Mouse (Mus musculus) induced T-regulatory cell, adult 2 months (primary cell): ENCODE measurements around the gene Gbp3.

Source experiments
- DNase-seq: peaks from one replicate; pipeline ENCODE4 v3.0.0-alpha.2; 2012; ENCODE audit warnings: low read depth

Gene Gbp3

GRCm38 (mm10) chr3:142588888-142589287 is 29.1 kb downstream of the Gbp3 start:
- no peak for DNase-seq

DNA sequence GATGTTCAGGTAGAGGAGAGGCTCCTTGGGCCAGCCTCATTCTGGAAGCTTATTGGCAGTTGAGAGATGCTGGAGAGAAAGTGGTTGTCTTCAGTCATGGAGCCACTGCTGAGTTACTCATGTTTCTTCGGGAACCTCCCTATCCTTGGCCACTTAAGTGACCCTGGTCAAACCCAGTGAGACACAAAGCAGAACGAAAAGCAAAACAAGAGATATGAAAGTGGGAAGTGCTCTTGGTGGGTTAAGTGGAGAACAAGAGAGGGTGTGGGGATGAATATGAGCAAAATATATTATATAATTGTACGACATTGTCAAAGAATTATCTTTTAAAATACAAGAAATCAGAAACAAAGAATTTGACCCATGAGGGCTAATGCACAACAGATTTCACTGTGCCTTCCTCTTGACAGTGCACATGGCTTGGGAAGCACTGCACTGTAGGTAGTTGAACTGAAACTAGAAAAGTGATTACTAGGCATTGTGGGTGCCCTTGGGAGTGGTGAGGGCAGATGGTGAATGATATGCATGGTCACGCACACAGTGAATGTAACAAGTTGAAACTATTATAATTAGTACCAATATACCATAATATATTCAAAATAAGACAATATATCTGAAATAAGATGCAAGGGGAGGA is 30.7 kb downstream of the Gbp3 start:
- DNase-seq, result peak; percentile 68

DNA sequence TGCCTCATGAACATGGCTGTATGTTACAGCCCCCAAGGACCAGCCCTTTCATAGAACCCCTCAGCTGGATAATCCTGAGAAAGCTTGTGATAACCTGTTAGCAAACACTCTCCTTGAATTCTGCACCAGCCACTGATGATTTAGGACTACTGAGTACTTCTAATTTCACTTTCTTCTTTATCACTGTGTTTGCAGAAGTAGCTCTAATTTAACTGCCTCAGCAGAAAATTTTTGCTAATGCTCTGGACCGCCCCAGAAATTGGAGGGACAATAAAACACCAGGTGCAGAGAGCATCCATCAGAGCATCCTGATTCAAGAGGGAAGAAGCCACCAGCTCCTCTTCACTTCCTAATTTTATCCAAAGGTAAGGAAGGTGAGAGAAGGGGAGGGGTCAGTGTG is 34.7 kb downstream of the Gbp3 start, which contains the start of gene Gbp2b:
Gbp2b (plus strand) TSS at position 301 of the 400 bp plus-strand sequence.
- no peak for DNase-seq

DNA sequence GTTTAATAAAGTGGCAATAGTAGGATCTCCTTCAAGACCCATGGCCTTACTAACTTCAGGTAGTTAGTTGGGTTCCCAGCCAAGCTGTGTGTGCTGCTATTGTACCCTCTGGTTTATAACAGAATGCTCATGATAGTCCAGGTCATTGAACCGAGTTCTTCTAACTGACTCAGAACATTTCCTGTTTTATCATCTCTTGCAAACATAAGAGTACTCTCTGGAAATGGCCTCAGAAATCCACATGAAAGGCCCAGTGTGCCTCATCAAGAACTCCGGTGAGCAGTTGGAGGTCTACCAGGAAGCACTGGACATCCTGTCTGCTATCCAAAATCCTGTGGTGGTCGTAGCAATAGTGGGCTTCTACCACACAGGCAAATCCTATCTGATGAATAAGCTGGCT is 38.1 kb downstream of the Gbp3 start:
- no peak for DNase-seq

- DNase-seq, result no peak
These were observed 41.8 kb downstream of the Gbp3 start for GRCm38 (mm10) chr3:142601675-142602074.

GRCm38 (mm10) chr3:142618658-142619057 is 58.8 kb downstream of the Gbp3 start:
- peak; percentile 72 for DNase-seq

DNA sequence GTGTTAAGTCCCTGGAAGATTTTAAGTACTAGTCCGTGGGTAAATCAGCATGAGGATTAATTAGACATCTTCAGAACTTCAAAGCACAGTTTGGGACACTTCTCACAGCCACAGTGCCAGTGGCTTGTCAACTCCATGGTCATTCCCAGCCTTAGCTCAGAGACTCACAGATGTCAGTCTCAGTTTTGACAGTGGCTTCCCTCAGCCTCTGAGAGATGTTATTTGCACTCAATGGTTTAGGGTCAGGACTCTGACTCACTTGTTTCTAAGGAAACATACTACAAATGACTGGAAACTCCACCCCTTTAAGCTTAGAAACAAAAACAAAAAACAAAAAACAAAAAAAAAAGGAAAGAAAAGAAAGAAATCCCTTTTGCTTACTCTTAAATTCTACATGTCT is 59.8 kb downstream of the Gbp3 start:
- no peak for DNase-seq

- peak; percentile 86 for DNase-seq
These were observed 60.5 kb downstream of the Gbp3 start, which contains the start of gene Gbp2 for GRCm38 (mm10) chr3:142620111-142620955. Gbp2 (plus strand) TSS chr3:142620602.

- peak; percentile 84 for DNase-seq
These were observed 61.2 kb downstream of the Gbp3 start for GRCm38 (mm10) chr3:142620956-142621562.
